ENCODE assay signal across 25 mouse cellular contexts in genomic region chr13:47484819-47485218, GRCm38 (mm10).
"Had no signal": no experiment of that assay in that cellular context is flagged by ENCODE, and none has a peak within 500 bp of the region (broad histone marks: within the 10 kb centered on the region; RNA-seq: fewer than 3 reads in every experiment).

No protein-coding gene starts in this region.

- H3K4me1 ChIP-seq: embryonic facial prominence, embryonic 10.5 days; embryonic facial prominence, embryonic 12.5 days; embryonic facial prominence, embryonic 15.5 days; forebrain, embryonic 10.5 days; forebrain, embryonic 12.5 days; forebrain, embryonic 13.5 days; forebrain, embryonic 15.5 days; heart, embryonic 10.5 days had no signal

- H3K36me3 ChIP-seq: embryonic facial prominence, embryonic 10.5 days; embryonic facial prominence, embryonic 12.5 days; embryonic facial prominence, embryonic 13.5 days; embryonic facial prominence, embryonic 15.5 days; forebrain, embryonic 10.5 days; forebrain, embryonic 12.5 days; forebrain, embryonic 15.5 days; heart, embryonic 10.5 days had no signal

- H3K4me3 ChIP-seq: embryonic facial prominence, embryonic 10.5 days; embryonic facial prominence, embryonic 12.5 days; embryonic facial prominence, embryonic 13.5 days; embryonic facial prominence, embryonic 15.5 days; erythroblast, embryonic 14.5 days; forebrain, embryonic 10.5 days; forebrain, embryonic 12.5 days; forebrain, embryonic 13.5 days; forebrain, embryonic 15.5 days; gastrocnemius, adult 2 months; heart, adult 2 months; heart, embryonic 10.5 days had no signal

- H3K27ac ChIP-seq: embryonic facial prominence, embryonic 10.5 days; embryonic facial prominence, embryonic 12.5 days; embryonic facial prominence, embryonic 13.5 days; embryonic facial prominence, embryonic 15.5 days; forebrain, embryonic 10.5 days; forebrain, embryonic 12.5 days; forebrain, embryonic 13.5 days; forebrain, embryonic 15.5 days; gastrocnemius, adult 2 months; heart, adult 2 months; heart, embryonic 10.5 days had no signal

- H3K4me2 ChIP-seq: embryonic facial prominence, embryonic 12.5 days; embryonic facial prominence, embryonic 13.5 days; embryonic facial prominence, embryonic 15.5 days; forebrain, embryonic 12.5 days; forebrain, embryonic 13.5 days; forebrain, embryonic 15.5 days had no signal

- H3K27me3 ChIP-seq: embryonic facial prominence, embryonic 12.5 days; embryonic facial prominence, embryonic 13.5 days; embryonic facial prominence, embryonic 15.5 days; forebrain, embryonic 12.5 days; forebrain, embryonic 13.5 days; forebrain, embryonic 15.5 days had no signal

- H3K9ac ChIP-seq: embryonic facial prominence, embryonic 12.5 days; embryonic facial prominence, embryonic 13.5 days; embryonic facial prominence, embryonic 15.5 days; forebrain, embryonic 12.5 days; forebrain, embryonic 13.5 days; forebrain, embryonic 15.5 days; forebrain, postnatal 0 days had no signal

- DNase-seq: cerebellum, adult 9-11 months; cerebellum, postnatal 10 days; cerebellum, postnatal 14 days; cerebellum, postnatal 25 days; cerebellum, postnatal 36 days; embryo, embryonic 11 days; forebrain, postnatal 0 days; gastrocnemius, adult 2 months; gastrocnemius, postnatal 10 days; gastrocnemius, postnatal 14 days; gastrocnemius, postnatal 25 days; gastrocnemius, postnatal 36 days; heart, adult 11 months; heart, adult 18-20 months; heart, adult 2 months had no signal

- H3K9me3 ChIP-seq: embryonic facial prominence, embryonic 10.5 days; embryonic facial prominence, embryonic 12.5 days; embryonic facial prominence, embryonic 13.5 days; embryonic facial prominence, embryonic 15.5 days; forebrain, embryonic 10.5 days; forebrain, embryonic 12.5 days; forebrain, embryonic 13.5 days; forebrain, embryonic 15.5 days; heart, embryonic 10.5 days had no signal
